Mouse (Mus musculus) embryonic facial prominence, embryonic 11.5 days (tissue): ENCODE data around the gene Ptgfrn. TPM values are rescaled to one million over a fixed set of nuclear protein-coding genes. Genes with fewer than 3 reads are reported as not detected.

Experiments used
- ATAC-seq: fragments of 200-750 bp; cut with Nextera tagmentation; replicated peaks from 2 replicates; pipeline ENCODE4 v1.8.0; 2017; ENCODE audit warnings: low read depth; ENCODE audit not compliant: insufficient number of reproducible peaks, low FRiP score, low TSS enrichment
- DNase-seq: peaks from one replicate; pipeline ENCODE4 v3.0.0-alpha.2; 2015; ENCODE audit warnings: low spot score
- H3K27ac ChIP-seq: fragments of 300-500 bp; sonication (generic); replicated peaks from 2 replicates; pipeline ENCODE4 v1.5.1; 2014; ENCODE audit warnings: mild to moderate bottlenecking, low read depth, low read length, control low read depth
- H3K27me3 ChIP-seq: fragments of 300-500 bp; sonication (generic); 2 replicates; pipeline ENCODE4 v1.6.1; 2014; ENCODE audit warnings: mild to moderate bottlenecking, low read length, moderate library complexity, mixed read lengths; ENCODE audit not compliant: control insufficient read depth, insufficient read depth
- H3K36me3 ChIP-seq: fragments of 300-500 bp; sonication (generic); replicated peaks from 2 replicates; pipeline ENCODE4 v1.6.1; 2014; ENCODE audit warnings: low read depth, mild to moderate bottlenecking, low read length, moderate library complexity, mixed read lengths; ENCODE audit not compliant: control insufficient read depth, insufficient read depth
- H3K4me1 ChIP-seq: fragments of 300-500 bp; sonication (generic); 2 replicates; pipeline ENCODE4 v1.6.1; 2014; ENCODE audit warnings: low read length, mixed read lengths; ENCODE audit not compliant: control insufficient read depth, insufficient read depth
- H3K4me2 ChIP-seq: fragments of 300-500 bp; sonication (generic); 2 replicates; pipeline ENCODE4 v1.6.1; 2014; ENCODE audit warnings: low read depth, mild to moderate bottlenecking, control low read depth, low read length, moderate library complexity
- H3K4me3 ChIP-seq: fragments of 300-500 bp; sonication (generic); 2 replicates; pipeline ENCODE4 v1.5.1; 2014; ENCODE audit warnings: low read depth, low read length, control low read depth
- H3K9ac ChIP-seq: fragments of 300-500 bp; sonication (generic); replicated peaks from 2 replicates; pipeline ENCODE4 v1.6.1; 2014; ENCODE audit warnings: mild to moderate bottlenecking, control low read depth, low read length
- H3K9me3 ChIP-seq: fragments of 300-500 bp; sonication (generic); replicated peaks from 2 replicates; pipeline ENCODE4 v1.6.1; 2016; ENCODE audit warnings: mild to moderate bottlenecking, low read length, inconsistent platforms, mixed read lengths; ENCODE audit not compliant: control insufficient read depth
- WGBS: fragments of 180-500 bp; shearing (Covaris S2); extraction: QIAGEN DNeasy Blood & Tissue Kit; methylation state at CpG from one replicate; pipeline ENCODE4 v1.1.7; 2014; 5-methylcytosine and 5-hydroxymethylcytosine counted together
- polyA plus RNA-seq: library from polyadenylated mRNA; unstranded; fragments of >200 nt; fragmentation: Nextera tagmentation; extraction: Ambion mirVana; gene quantifications from 2 replicates; pipeline ENCODE4 v1.2.1, GENCODE M21; 2014

Gene Ptgfrn
- polyA plus RNA-seq, 1 experiment from 2014 or later, result 6.5 TPM

DNA sequence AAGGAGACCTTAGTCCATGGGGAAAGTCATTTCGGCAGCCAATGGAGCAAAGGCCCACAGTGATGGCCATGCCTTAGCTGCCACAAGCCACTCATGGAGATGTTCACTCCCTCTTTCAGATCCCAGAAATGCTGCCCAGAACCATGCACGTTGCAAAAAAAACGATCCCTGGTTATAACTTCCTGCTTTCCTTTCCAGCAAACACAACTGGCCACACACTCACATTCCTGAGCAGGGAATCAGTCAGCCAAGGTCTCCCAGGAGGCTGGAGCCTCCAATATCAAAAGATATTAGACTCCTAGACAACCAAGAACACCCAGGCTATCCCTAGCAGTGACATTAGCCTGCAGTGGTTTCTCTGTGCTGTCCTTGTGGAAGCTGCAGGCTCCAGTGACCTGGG, 34.2 kb downstream of the Ptgfrn start:
- Histone ChIP-seq H3K36me3 (peaks cover 6% of the 10 kb centered on the region; the same call in 1 of the 2 replicates), H3K4me2 (no peak overlapping the region), H3K9ac (no peak overlapping the region), H3K4me3 (no peak overlapping the region), H3K9me3 (no peaks in the 10 kb centered on the region), H3K27ac (no peak overlapping the region), H3K27me3 (no peaks in the 10 kb centered on the region), H3K4me1 (no peaks in the 10 kb centered on the region)
- DNase-seq (no peak), ATAC-seq (no peak)
- WGBS, result 67% methylated on average over 3 of the region's 3 CpGs

DNA sequence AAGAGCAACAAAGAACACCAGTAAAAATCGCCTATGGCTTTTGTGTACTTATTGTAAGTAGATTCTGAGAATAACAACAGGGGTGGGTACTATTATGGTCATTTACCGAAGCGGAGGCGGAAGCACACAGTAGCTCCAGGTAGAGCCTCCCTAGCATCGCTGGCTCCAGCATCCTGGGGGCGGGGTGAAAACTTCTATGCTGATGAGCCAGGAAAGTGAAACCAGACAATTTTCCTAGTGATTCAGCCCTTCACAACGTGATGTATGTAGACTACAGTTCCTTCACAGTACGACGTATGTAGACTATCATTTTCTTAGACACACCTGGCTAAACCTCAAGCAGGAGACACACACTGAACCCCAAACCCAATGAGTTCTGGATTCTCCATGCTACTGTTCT, 36.7 kb downstream of the Ptgfrn start:
- H3K4me2 ChIP-seq, result no peak overlapping the region
- ATAC-seq, result no peak

DNA sequence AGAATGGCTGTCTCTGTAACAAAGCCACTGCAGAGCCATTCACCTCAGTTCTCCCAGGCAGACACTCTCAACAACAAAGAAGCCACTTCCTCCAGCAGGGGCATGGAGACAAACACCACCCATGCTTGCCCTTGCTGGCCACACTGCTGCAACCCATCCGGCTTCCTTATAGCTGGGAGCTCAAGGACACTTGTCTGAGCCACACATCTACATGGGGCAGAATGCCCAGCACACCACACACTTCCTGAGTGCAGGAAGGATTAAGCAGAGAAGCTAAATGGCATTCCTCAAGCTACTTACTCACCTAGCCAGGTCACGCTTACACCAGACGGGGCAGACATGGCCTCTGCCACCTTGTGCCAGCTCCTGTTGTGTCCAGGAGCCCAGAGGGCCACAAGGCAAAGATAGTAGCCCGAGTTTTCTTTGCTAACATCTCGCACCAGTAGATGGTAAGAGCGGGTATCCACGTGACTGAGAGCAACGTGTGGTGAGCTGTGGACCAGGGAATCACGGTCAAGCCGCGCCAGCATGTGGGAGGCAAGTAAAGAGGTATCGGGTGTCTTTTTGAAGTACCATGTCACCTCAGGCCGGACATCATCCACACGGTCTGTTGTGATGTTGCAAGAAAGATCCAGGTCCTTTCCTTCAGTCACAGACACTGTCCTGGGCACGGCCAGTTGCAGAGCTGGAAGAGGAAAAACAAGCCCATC, 37.4 kb downstream of the Ptgfrn start:
- no peaks in the 10 kb centered on the region for H3K27me3 ChIP-seq
- no peak overlapping the region for H3K9ac ChIP-seq
- no peaks in the 10 kb centered on the region for H3K9me3 ChIP-seq
- no peak overlapping the region for H3K4me2 ChIP-seq
- H3K36me3 ChIP-seq, result peaks cover 6% of the 10 kb centered on the region; the same call in 1 of the 2 replicates
- DNase-seq, result no peak
- no peak overlapping the region for H3K27ac ChIP-seq
- no peak for ATAC-seq
- H3K4me3 ChIP-seq, result no peak overlapping the region
- WGBS, result 80% methylated on average over 15 of the region's 15 CpGs
- H3K4me1 ChIP-seq, result peaks cover 6% of the 10 kb centered on the region; the same call in 1 of the 2 replicates

More for the DNA sequence above, 36.7 kb downstream of the Ptgfrn start:
- peak; percentile 12 for DNase-seq
- WGBS, result 78% methylated on average over 9 of the region's 9 CpGs
- Histone ChIP-seq H3K4me1 (peaks cover 3% of the 10 kb centered on the region; the same call in 1 of the 2 replicates), H3K27me3 (no peaks in the 10 kb centered on the region), H3K27ac (no peak overlapping the region), H3K36me3 (peaks cover 6% of the 10 kb centered on the region; the same call in 1 of the 2 replicates), H3K9ac (no peak overlapping the region), H3K4me3 (no peak overlapping the region), H3K9me3 (no peaks in the 10 kb centered on the region)

DNA sequence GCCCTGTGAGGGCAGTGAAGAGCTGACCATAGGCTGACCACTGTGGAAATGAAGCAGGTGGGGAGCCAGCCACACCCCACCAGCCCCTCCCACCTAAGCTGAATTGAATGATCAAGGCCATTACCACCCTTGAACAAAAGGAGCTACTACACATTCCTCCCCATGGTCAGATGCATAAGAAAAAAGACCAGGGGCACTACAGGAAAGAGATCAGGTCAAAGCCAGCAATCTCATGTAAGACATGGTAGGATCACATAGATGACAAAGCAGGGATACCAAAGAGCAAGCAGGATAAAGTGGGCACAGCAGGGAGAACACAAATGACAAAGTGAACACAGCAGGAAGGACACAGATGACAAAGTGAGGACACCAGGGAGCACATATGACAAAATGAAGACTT, 38.5 kb downstream of the Ptgfrn start:
- H3K4me1 ChIP-seq, result peaks cover 6% of the 10 kb centered on the region; the same call in 1 of the 2 replicates
- ATAC-seq (no peak), DNase-seq (no peak)
- H3K9me3 ChIP-seq, result no peaks in the 10 kb centered on the region
- H3K4me3 ChIP-seq, result no peak overlapping the region
- H3K9ac ChIP-seq, result no peak overlapping the region
- H3K27me3 ChIP-seq, result no peaks in the 10 kb centered on the region
- H3K27ac ChIP-seq, result no peak overlapping the region
- no peak overlapping the region for H3K4me2 ChIP-seq
- 0 out of 2 replicates have a peak, but pooled peaks cover 2% of the 10 kb centered on the region for H3K36me3 ChIP-seq

DNA sequence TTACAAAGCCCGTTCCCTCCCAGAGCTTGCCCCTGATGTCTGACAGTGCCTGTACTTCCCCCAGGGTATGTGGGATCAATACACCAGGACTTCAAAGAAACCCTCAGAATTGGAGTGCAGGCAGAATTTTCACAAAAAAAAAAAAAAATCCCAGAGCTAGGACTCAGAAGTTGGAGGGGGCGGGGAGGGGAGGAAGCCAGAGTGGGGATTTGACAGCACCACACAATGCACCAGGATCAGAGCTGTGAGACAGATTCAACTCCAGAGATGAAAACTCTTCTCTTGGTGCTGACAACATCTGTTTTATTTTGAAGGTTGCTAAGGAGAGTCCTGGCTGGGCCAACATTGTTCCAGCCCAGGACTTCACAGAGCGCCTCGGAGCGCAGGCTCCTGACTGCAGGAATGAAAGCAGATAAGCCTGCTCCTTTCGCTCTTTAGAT, 39.3 kb downstream of the Ptgfrn start:
- peaks cover 6% of the 10 kb centered on the region; the same call in 1 of the 2 replicates for H3K4me1 ChIP-seq
- 34% methylated on average over 6 of the region's 6 CpGs for WGBS
- H3K36me3 ChIP-seq, result 0 out of 2 replicates have a peak, but pooled peaks cover under 1% of the 10 kb centered on the region
- no peak overlapping the region for H3K4me3 ChIP-seq
- peak; percentile 58 for DNase-seq
- H3K27ac ChIP-seq, result no peak overlapping the region
- no peak overlapping the region for H3K9ac ChIP-seq
- H3K4me2 ChIP-seq, result no peak overlapping the region
- H3K9me3 ChIP-seq, result no peaks in the 10 kb centered on the region
- ATAC-seq, result peak; percentile 49; the same call in 1 of the 2 replicates
- no peaks in the 10 kb centered on the region for H3K27me3 ChIP-seq

DNA sequence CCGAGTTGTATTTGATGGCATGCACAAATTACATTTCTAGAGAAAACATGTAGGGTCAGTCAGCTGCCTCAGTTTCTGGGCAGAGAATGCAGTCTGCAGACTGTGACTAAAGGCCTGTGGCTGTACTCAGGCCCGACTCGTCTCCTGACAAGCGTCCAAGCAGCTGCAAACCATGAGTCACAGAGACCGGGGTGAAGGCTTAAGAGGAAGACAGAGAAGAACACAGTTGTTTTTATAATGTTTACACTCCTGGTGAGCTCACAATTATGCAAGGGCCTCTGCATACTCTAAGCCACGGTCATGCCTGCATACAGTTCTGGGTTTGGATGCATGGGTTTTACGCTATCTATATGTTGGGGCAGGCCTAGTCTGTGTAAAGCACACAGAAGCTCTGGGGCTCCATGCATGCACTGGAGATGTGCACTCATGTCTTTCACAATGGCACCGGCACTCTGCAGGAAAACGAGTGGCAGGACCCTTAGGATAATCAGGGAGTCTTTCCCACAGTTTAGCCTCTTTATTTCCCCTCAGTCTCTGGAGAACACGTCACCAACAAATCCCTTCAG, 39.8 kb downstream of the Ptgfrn start:
- DNase-seq (no peak), ATAC-seq (0 out of 2 replicates have a peak, but pooled peaks have one; percentile 35)
- H3K9me3 ChIP-seq, result no peaks in the 10 kb centered on the region
- H3K4me2 ChIP-seq, result no peak overlapping the region
- H3K36me3 ChIP-seq, result no peaks in the 10 kb centered on the region
- no peaks in the 10 kb centered on the region for H3K27me3 ChIP-seq
- 54% methylated on average over 10 of the region's 10 CpGs for WGBS
- H3K4me3 ChIP-seq, result no peak overlapping the region
- peak overlapping the region; percentile 28; the same call in 1 of the 2 replicates for H3K27ac ChIP-seq
- H3K9ac ChIP-seq, result 0 out of 2 replicates have a peak overlapping the region, but pooled peaks have one; percentile 19
- H3K4me1 ChIP-seq, result peaks cover 6% of the 10 kb centered on the region

DNA sequence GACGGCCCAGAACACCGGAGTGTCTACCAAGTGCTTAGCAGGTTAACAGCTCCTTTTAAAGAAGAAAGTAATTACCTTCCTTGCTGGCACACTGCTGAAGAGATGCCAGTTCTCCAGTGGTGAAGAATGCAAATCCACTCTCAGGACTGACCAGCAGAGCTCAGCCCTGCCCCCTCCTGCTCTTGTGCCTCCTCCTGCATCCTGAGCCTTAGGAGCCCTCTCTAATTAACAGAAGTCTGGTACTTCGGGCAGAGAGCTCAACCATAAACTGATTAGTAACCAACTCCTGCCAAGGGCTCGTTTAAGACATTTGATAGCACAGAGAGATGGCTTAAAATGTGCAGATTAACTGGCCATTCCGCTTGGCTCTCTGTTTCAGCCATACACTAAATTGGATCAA, 41.4 kb downstream of the Ptgfrn start:
- Histone ChIP-seq H3K4me3 (no peak overlapping the region), H3K4me1 (peaks cover 6% of the 10 kb centered on the region), H3K36me3 (no peaks in the 10 kb centered on the region), H3K27ac (no peak overlapping the region), H3K9ac (no peak overlapping the region), H3K27me3 (no peaks in the 10 kb centered on the region), H3K4me2 (no peak overlapping the region), H3K9me3 (no peaks in the 10 kb centered on the region)
- DNase-seq (peak; percentile 11), ATAC-seq (no peak)
- WGBS, result 49% methylated on average over 5 of the region's 5 CpGs

DNA sequence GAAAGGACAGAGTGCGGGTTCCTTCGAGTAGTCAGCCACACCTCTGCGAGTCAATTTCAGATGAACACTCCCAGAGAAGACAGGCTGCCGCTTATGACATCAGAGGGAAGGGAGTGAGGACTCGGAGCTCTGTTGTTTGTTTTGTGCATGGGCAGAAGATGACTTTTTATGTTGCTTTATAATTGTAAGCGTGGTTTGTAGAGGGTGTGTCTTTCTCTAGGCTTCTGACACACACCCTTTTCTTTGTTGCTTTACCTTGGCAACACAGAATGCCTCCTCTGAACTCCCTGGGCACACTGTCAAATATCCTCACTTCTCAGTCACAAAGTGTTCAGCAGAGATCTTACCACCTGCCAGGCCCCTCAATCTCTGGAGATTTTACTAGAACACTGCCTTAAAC, 43.9 kb downstream of the Ptgfrn start:
- no peak overlapping the region for H3K27ac ChIP-seq
- H3K9ac ChIP-seq, result no peak overlapping the region
- H3K9me3 ChIP-seq, result no peaks in the 10 kb centered on the region
- H3K27me3 ChIP-seq, result no peaks in the 10 kb centered on the region
- WGBS, result 92% methylated on average over 6 of the region's 6 CpGs
- ATAC-seq (no peak), DNase-seq (no peak)
- H3K4me2 ChIP-seq, result no peak overlapping the region
- H3K4me1 ChIP-seq, result peaks cover 6% of the 10 kb centered on the region
- no peaks in the 10 kb centered on the region for H3K36me3 ChIP-seq
- H3K4me3 ChIP-seq, result no peak overlapping the region
